Mouse (Mus musculus) brown adipose tissue, adult 24 weeks (tissue): Measurements from ENCODE around the gene Ppfibp1. TPM values are rescaled to one million over a fixed set of nuclear protein-coding genes. Genes with fewer than 3 reads are reported as not detected.

Source experiments
- H3K27ac ChIP-seq: fragments of 200-500 bp; replicated peaks from 2 replicates; pipeline ENCODE4 v1.5.1; 2012; ENCODE audit warnings: low read depth, mild to moderate bottlenecking, low read length
- H3K4me1 ChIP-seq: fragments of 200-500 bp; 2 replicates; pipeline ENCODE4 v1.6.1; 2012; ENCODE audit warnings: low read length, mixed read lengths; ENCODE audit not compliant: control insufficient read depth, insufficient read depth, insufficient read length
- H3K4me3 ChIP-seq: fragments of 200-500 bp; 2 replicates; pipeline ENCODE4 v1.5.1; 2012; ENCODE audit warnings: low read depth, mild to moderate bottlenecking, low read length, moderate library complexity; ENCODE audit not compliant: insufficient read depth
- polyA plus RNA-seq: library from polyadenylated mRNA; stranded (reverse); fragments of >200 nt; gene quantifications from 2 replicates; pipeline ENCODE4 v1.2.4, GENCODE M21; 2012; ENCODE audit not compliant: missing spikeins, insufficient read depth, insufficient read length

Gene Ppfibp1
- polyA plus RNA-seq, 1 experiment, result 25.4 TPM

GRCm38 (mm10) chr6:147075808-147076387, 187.6 kb downstream of the Ppfibp1 start:
- no peak overlapping the region for H3K27ac ChIP-seq
- no peaks in the 10 kb centered on the region for H3K4me1 ChIP-seq
- no peak overlapping the region for H3K4me3 ChIP-seq

GRCm38 (mm10) chr6:147076878-147077277, 188.6 kb downstream of the Ppfibp1 start:
- H3K4me3 ChIP-seq, result no peak overlapping the region
- H3K4me1 ChIP-seq, result no peaks in the 10 kb centered on the region
- H3K27ac ChIP-seq, result no peak overlapping the region

GRCm38 (mm10) chr6:147079919-147080318, 191.6 kb downstream of the Ppfibp1 start:
- H3K4me1 ChIP-seq, result no peaks in the 10 kb centered on the region
- H3K4me3 ChIP-seq, result no peak overlapping the region
- H3K27ac ChIP-seq, result no peak overlapping the region

Other genes starting within 250 kb of the Ppfibp1 start
- gene Med21, start 245.9 kb upstream of the Ppfibp1 start, polyA plus RNA-seq, result 67.9 and 81.8 TPM in 2 replicates
- 9.6 and 13.1 TPM in 2 replicates for gene Tm7sf3, start 245.7 kb upstream of the Ppfibp1 start, polyA plus RNA-seq
- 13.7 and 28.0 TPM in 2 replicates for gene Stk38l, start 163.5 kb upstream of the Ppfibp1 start, polyA plus RNA-seq
- gene Arntl2, start 92.4 kb upstream of the Ppfibp1 start, polyA plus RNA-seq, result 2.3 and 3.5 TPM in 2 replicates
- gene Smco2, start 38.4 kb upstream of the Ppfibp1 start, polyA plus RNA-seq, result not detected in 2 replicates
- gene 1700034J05Rik, start 65.9 kb downstream of the Ppfibp1 start, polyA plus RNA-seq, result not detected in 2 replicates
- not detected in 2 replicates for gene Rep15, start 144.1 kb downstream of the Ppfibp1 start, polyA plus RNA-seq
- gene Mrps35, start 154.3 kb downstream of the Ppfibp1 start, polyA plus RNA-seq, result 236 and 327 TPM in 2 replicates
- gene Mansc4, start 198.5 kb downstream of the Ppfibp1 start, polyA plus RNA-seq, result not detected in 2 replicates
- 6.2 and 11.4 TPM in 2 replicates for gene Klhl42, start 202.9 kb downstream of the Ppfibp1 start, polyA plus RNA-seq